Mouse (Mus musculus): ENCODE results near the gene Rhoj. TPM values are rescaled to one million over a fixed set of nuclear protein-coding genes. Genes with fewer than 3 reads are reported as not detected.
A peak's percentile ranks its signal among the peaks of the same experiment; 100 is the strongest.

Rhoj gene
- 1 to 10 TPM in 9 of 26 experiments, under 1 TPM in 8, not detected in 9; 0.17 to 7.1 (median 1.4) TPM for total RNA-seq (2018; cell fraction: chromatin; rRNA removed)
- 1 to 10 TPM in 13 of 26 experiments, under 1 TPM in 12, not detected in 1; 0.07 to 3.3 (median 1.4) TPM for total RNA-seq (2018; cell fraction: cytosol; rRNA removed)
- total RNA-seq (2018; cell fraction: nucleus; rRNA removed), result 1 to 10 TPM in 11 of 26 experiments, under 1 TPM in 6, not detected in 9; 0.21 to 7.0 (median 2.1) TPM
- polyA plus RNA-seq (2018), result 1.5 to 4.5 TPM (median 4.1 TPM) in 3 replicates

DNA sequence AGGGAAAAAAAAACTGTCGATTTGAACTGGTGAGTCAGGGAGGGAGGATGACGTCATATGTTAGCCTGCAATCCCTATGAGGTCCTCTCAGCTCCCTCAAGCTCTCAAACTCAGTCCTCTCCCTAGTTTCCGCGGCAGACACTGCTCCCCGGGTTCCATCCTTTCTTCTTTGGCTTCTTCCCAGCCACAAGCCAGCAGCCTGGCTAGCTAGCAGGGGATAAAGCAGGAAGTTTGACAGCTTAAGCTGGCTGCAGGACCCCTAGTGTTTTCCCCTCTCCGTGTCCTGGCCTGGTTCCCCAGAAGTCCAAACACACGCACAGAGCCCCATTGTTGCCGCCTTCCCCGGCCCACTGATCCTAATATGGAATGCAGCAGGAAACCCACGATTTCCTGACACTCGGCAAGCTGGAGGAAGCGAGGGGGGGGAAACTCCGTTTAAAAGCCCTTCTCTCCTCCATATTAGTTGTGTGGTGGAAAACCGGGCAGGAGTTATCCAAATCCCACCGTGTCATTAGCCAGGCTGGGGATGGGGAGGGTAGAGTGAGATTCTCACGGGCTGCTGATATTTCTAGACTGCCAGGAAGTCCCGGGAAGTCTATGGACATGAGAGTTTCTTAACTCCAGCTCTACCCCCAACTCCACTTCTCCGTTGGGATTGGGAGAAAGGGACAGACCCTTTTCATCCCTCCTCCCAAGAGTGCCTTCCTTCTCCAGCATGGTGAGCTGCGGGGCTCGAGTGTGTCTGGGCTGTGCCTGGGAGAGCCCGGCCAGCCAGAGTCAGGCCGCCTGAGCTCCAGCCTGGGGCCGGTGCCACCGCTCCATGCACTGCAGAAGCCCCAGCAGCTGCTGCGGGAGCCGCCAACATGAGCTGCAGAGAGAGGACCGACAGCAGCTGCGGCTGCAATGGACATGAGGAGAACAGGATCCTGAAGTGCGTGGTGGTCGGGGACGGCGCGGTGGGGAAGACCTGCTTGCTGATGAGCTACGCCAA is at the start of gene Rhoj:
Gene Rhoj (plus strand): TSS at position 362 of the 991 bp plus-strand sequence.
- H3K27ac ChIP-seq, result peak within 1 kb of the TSS; percentile 51
- no peaks in the 10 kb centered on the region for H3K79me2 ChIP-seq (ENCODE audit: inconsistent target)
- H3K36me3 ChIP-seq (ENCODE audit: inconsistent target), result no peaks in the 10 kb centered on the region
- peak within 1 kb of the TSS; percentile 23 for H3K4me3 ChIP-seq (ENCODE audit: inconsistent target)
- 7% methylated on average over 33 of the region's 34 CpGs for WGBS (ENCODE audit: missing documents)

GRCm38 (mm10) chr12:75271726-75272125 is 36.4 kb upstream of the Rhoj start:
- no peak overlapping the region for H3K27ac ChIP-seq
- no peaks in the 10 kb centered on the region for H3K36me3 ChIP-seq (ENCODE audit: inconsistent target)
- no peaks in the 10 kb centered on the region for H3K79me2 ChIP-seq (ENCODE audit: inconsistent target)
- 19% methylated on average over 4 of the region's 4 CpGs for WGBS (ENCODE audit: missing documents)
- H3K4me3 ChIP-seq (ENCODE audit: inconsistent target), result no peak overlapping the region

GRCm38 (mm10) chr12:75275730-75276129 is 32.4 kb upstream of the Rhoj start:
- H3K4me3 ChIP-seq (ENCODE audit: inconsistent target), result no peak overlapping the region
- 86% methylated on average over 2 of the region's 2 CpGs for WGBS (ENCODE audit: missing documents)
- H3K79me2 ChIP-seq (ENCODE audit: inconsistent target), result no peaks in the 10 kb centered on the region
- no peaks in the 10 kb centered on the region for H3K36me3 ChIP-seq (ENCODE audit: inconsistent target)
- H3K27ac ChIP-seq, result peak overlapping the region; percentile 57

DNA sequence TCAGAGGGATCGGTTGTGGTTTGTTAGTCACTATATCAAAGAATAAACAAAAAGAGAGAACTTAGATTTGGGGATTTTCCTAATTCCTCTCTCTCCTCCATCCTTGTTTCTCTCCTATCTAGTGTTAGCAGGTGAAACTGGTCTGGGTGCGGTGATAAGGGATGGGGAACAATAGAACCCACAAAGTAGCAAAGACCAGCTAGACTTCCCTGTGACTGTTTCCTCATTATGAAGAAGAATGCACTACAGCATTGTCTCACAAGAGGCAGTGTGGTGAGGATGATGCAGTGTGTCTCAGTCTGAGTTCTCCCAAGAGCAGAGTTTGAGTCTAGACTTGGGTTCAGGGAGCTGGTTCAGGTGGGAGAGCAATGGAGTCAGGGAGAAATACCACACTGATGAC is 30.7 kb upstream of the Rhoj start:
- H3K36me3 ChIP-seq (ENCODE audit: inconsistent target), result no peaks in the 10 kb centered on the region
- WGBS (ENCODE audit: missing documents), result 50% methylated on average over 2 of the region's 2 CpGs
- no peak overlapping the region for H3K27ac ChIP-seq
- H3K4me3 ChIP-seq (ENCODE audit: inconsistent target), result no peak overlapping the region
- H3K79me2 ChIP-seq (ENCODE audit: inconsistent target), result no peaks in the 10 kb centered on the region

DNA sequence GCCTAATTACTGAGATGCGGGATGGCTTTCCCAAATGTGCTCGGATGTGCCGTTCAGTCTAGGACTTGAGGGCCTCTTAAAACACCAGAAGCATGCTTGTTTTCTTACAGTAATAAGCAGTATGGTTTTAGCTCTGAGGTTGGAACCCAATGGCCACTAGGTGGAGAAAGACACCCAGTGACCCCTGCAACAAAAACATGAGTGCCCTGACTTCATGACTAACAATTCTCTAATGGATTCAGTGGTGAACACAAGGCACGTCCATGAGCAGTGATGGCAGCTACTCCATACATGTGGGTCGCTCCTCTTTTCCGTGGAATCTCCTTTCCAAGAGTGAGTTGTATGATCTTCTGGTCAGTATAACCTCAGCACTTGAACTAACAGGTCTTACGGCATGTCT is 27.6 kb upstream of the Rhoj start:
- Histone ChIP-seq H3K79me2 (ENCODE audit: inconsistent target) (no peaks in the 10 kb centered on the region), H3K36me3 (ENCODE audit: inconsistent target) (no peaks in the 10 kb centered on the region), H3K27ac (no peak overlapping the region), H3K4me3 (ENCODE audit: inconsistent target) (no peak overlapping the region)
- WGBS (ENCODE audit: missing documents), result 80% methylated on average over 7 of the region's 7 CpGs

GRCm38 (mm10) chr12:75283226-75283625 is 24.9 kb upstream of the Rhoj start:
- Histone ChIP-seq H3K36me3 (ENCODE audit: inconsistent target) (no peaks in the 10 kb centered on the region), H3K79me2 (ENCODE audit: inconsistent target) (no peaks in the 10 kb centered on the region), H3K4me3 (ENCODE audit: inconsistent target) (no peak overlapping the region), H3K27ac (no peak overlapping the region)
- 35% methylated on average over 2 of the region's 2 CpGs for WGBS (ENCODE audit: missing documents)

DNA sequence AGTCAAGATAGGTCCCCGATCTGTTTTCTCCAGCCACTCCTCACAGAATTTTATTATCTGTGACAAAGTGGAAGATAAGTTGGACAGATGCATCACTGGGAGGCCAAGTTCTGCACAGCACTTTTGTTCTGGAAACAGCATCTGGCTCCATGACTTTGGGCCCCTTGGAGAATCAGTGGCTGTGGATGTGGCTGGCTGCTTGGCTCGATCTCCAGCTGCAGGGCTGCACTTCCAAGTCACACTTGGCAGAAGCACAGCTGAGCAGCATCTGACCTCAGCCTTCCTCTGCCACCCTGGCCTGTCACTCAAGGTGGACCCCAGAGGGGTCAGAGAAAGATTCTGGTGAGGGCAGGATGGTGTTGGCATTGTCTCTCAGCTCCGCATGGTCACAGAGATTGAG is 22.0 kb upstream of the Rhoj start:
- Histone ChIP-seq H3K27ac (no peak overlapping the region), H3K36me3 (ENCODE audit: inconsistent target) (no peaks in the 10 kb centered on the region), H3K4me3 (ENCODE audit: inconsistent target) (no peak overlapping the region), H3K79me2 (ENCODE audit: inconsistent target) (no peaks in the 10 kb centered on the region)
- WGBS (ENCODE audit: missing documents), result 89% methylated on average over 3 of the region's 3 CpGs

GRCm38 (mm10) chr12:75290524-75290923 is 17.6 kb upstream of the Rhoj start:
- H3K36me3 ChIP-seq (ENCODE audit: inconsistent target), result no peaks in the 10 kb centered on the region
- WGBS (ENCODE audit: missing documents), result 82% methylated on average over 2 of the region's 2 CpGs
- no peak overlapping the region for H3K4me3 ChIP-seq (ENCODE audit: inconsistent target)
- H3K27ac ChIP-seq, result no peak overlapping the region
- no peaks in the 10 kb centered on the region for H3K79me2 ChIP-seq (ENCODE audit: inconsistent target)

DNA sequence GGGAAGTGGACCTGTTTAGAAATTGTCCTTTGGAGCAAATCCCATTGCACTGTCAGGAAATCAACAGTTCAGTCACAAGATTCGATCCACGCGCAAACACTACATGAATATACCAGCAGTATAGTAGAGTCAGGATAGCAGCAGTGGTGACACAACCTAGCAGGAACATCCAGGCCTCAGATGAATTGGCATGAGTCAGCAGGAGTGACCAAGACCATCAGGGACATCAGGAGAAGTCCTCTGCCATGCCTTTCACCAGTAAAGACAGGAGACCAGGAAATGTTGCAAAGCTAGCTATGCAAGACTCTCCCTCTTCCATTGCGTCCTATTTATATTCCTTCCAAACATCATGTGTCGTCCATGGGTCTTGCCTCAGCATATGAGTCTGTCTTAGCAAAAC is 16.6 kb upstream of the Rhoj start:
- no peak overlapping the region for H3K27ac ChIP-seq
- no peak overlapping the region for H3K4me3 ChIP-seq (ENCODE audit: inconsistent target)
- no peaks in the 10 kb centered on the region for H3K36me3 ChIP-seq (ENCODE audit: inconsistent target)
- no peaks in the 10 kb centered on the region for H3K79me2 ChIP-seq (ENCODE audit: inconsistent target)
- 65% methylated on average over 5 of the region's 5 CpGs for WGBS (ENCODE audit: missing documents)

DNA sequence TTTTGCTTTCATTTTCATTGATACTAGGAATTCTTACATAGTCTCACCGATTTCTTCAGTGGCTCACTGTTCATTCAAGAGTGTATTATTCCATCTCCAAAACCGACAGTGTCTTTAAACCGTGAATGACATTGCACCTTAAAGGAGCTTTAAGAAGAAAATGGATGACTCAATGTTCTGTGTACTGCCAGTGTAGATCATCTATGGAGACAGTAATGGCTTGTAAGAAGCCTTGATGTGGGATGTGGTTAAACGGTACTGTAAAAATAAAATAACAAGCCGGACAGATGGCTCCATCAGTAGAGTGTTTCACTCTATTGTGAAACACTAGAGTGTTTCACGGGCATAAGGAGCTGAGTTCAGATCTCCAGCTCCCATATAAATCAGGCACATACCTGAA is 15.2 kb upstream of the Rhoj start:
- Histone ChIP-seq H3K27ac (no peak overlapping the region), H3K4me3 (ENCODE audit: inconsistent target) (no peak overlapping the region), H3K36me3 (ENCODE audit: inconsistent target) (no peaks in the 10 kb centered on the region), H3K79me2 (ENCODE audit: inconsistent target) (no peaks in the 10 kb centered on the region)
- 56% methylated on average over 6 of the region's 6 CpGs for WGBS (ENCODE audit: missing documents)

GRCm38 (mm10) chr12:75299865-75300264 is 8.3 kb upstream of the Rhoj start:
- WGBS (ENCODE audit: missing documents), result no CpG with 5 or more reads among the region's 1 CpGs

DNA sequence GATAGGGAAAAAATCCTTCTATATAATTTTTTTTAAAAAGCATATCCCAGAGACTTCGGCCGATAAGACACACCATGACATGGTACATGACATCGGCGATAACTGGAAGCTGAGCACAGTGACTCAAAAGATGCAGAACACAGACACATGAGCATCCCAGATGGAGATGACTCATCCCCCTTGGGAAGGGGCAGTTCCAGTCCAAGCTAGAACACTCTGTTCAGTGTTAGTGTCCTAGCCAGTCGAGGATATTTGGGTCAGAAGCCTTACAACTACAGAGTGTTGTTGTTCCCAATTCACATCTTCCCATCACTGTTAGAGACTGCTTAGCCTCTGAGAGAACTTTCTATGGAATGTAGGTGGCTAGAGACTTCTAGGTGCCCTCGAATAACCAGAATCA is 4.0 kb upstream of the Rhoj start:
- H3K79me2 ChIP-seq (ENCODE audit: inconsistent target), result no peaks in the 10 kb centered on the region
- WGBS (ENCODE audit: missing documents), result 95% methylated on average over 6 of the region's 6 CpGs
- no peak overlapping the region for H3K27ac ChIP-seq
- no peak overlapping the region for H3K4me3 ChIP-seq (ENCODE audit: inconsistent target)
- no peaks in the 10 kb centered on the region for H3K36me3 ChIP-seq (ENCODE audit: inconsistent target)

More at GRCm38 (mm10) chr12:75299865-75300264, 8.3 kb upstream of the Rhoj start:
- Histone ChIP-seq H3K36me3 (ENCODE audit: inconsistent target) (no peaks in the 10 kb centered on the region), H3K79me2 (ENCODE audit: inconsistent target) (no peaks in the 10 kb centered on the region), H3K27ac (no peak overlapping the region), H3K4me3 (ENCODE audit: inconsistent target) (no peak overlapping the region)

GRCm38 (mm10) chr12:75309756-75310155 is 1.6 kb downstream of the Rhoj start:
- 42% methylated on average over 6 of the region's 6 CpGs for WGBS (ENCODE audit: missing documents)
- no peak overlapping the region for H3K27ac ChIP-seq
- no peaks in the 10 kb centered on the region for H3K36me3 ChIP-seq (ENCODE audit: inconsistent target)
- H3K79me2 ChIP-seq (ENCODE audit: inconsistent target), result no peaks in the 10 kb centered on the region
- H3K4me3 ChIP-seq (ENCODE audit: inconsistent target), result no peak overlapping the region

- Histone ChIP-seq H3K79me2 (ENCODE audit: inconsistent target) (no peaks in the 10 kb centered on the region), H3K27ac (no peak overlapping the region), H3K36me3 (ENCODE audit: inconsistent target) (no peaks in the 10 kb centered on the region), H3K4me3 (ENCODE audit: inconsistent target) (no peak overlapping the region)
- 87% methylated on average over 11 of the region's 12 CpGs for WGBS (ENCODE audit: missing documents)
Measured at GRCm38 (mm10) chr12:75310766-75311165, 2.6 kb downstream of the Rhoj start.

DNA sequence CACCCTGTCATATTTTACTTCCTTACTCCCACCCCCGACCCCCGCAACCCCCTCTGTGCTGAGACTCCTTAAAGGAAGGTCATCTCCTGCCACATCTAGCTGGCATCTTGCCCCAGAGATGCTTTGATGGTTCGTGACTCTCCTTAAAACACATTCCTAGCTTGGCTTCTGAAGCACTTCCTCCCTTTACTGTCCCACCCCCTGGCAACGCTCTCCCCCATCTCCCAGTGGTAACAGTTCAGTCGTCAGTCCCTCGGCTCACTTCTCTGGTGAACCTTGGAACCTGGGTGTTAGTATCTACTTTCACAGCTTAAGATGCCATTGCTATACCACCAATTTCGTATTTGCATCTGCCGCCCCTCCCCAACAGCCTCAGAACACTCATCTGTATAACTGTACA is 3.8 kb downstream of the Rhoj start:
- WGBS (ENCODE audit: missing documents), result 88% methylated on average over 8 of the region's 8 CpGs
- no peaks in the 10 kb centered on the region for H3K36me3 ChIP-seq (ENCODE audit: inconsistent target)

More for the DNA sequence above, 3.8 kb downstream of the Rhoj start:
- no peaks in the 10 kb centered on the region for H3K79me2 ChIP-seq (ENCODE audit: inconsistent target)
- H3K27ac ChIP-seq, result no peak overlapping the region
- no peak overlapping the region for H3K4me3 ChIP-seq (ENCODE audit: inconsistent target)

Measured in macrophage (primary cell).